Mouse (Mus musculus): Measurements from ENCODE around the gene Cadps. TPM values are rescaled to one million over a fixed set of nuclear protein-coding genes. Genes with fewer than 3 reads are reported as not detected.

Gene Cadps
- polyA plus RNA-seq, 2 experiments = 0.01 TPM; not detected in 1

GRCm38 (mm10) chr14:12821156-12821813 is 1.6 kb downstream of the Cadps start:
- no peak overlapping the region for H3K4me3 ChIP-seq (ENCODE audit: insufficient read depth in 1 of 2, low read depth in 2 of 2, low read length in 2 of 2)
- WGBS (ENCODE audit: insufficient replicate concordance) = 2% methylated on average over 13 of the region's 13 CpGs
- H3K4me1 ChIP-seq (replicated peaks; ENCODE audit: control insufficient read depth in 2 of 2, insufficient read depth in 2 of 2, low read length in 1 of 2) = no peaks in the 10 kb centered on the region
- no peaks in the 10 kb centered on the region for H3K9me3 ChIP-seq (ENCODE audit: control insufficient read depth, low read length)
- ATAC-seq (ENCODE audit: insufficient read depth) (no peak), DNase-seq (ENCODE audit: low read depth in 3 of 3, low spot score in 3 of 3) (no peak)
- H3K4me2 ChIP-seq (ENCODE audit: low read depth) = no peak overlapping the region
- no peak overlapping the region for H3K27ac ChIP-seq
- peaks cover 25% of the 10 kb centered on the region for H3K27me3 ChIP-seq (ENCODE audit: control insufficient read depth, insufficient read depth, low read length)
- H3K36me3 ChIP-seq (replicated peaks; ENCODE audit: control insufficient read depth, insufficient read depth, low read depth) = no peaks in the 10 kb centered on the region
- TF ChIP-seq CTCF (IDR thresholded peaks at IDR 0.05; ENCODE audit: low read depth) (no peak), EP300 (IDR thresholded peaks at IDR 0.05; ENCODE audit: low read depth) (no peak)
- no peak overlapping the region for H3K9ac ChIP-seq (replicated peaks)

GRCm38 (mm10) chr14:12820149-12820548 is 2.7 kb downstream of the Cadps start:
- H3K27me3 ChIP-seq (ENCODE audit: control insufficient read depth, insufficient read depth, low read length) = peaks cover 25% of the 10 kb centered on the region
- no peaks in the 10 kb centered on the region for H3K4me1 ChIP-seq (replicated peaks; ENCODE audit: control insufficient read depth in 2 of 2, insufficient read depth in 2 of 2, low read length in 1 of 2)
- WGBS (ENCODE audit: insufficient replicate concordance) = 29% methylated on average over 1 of the region's 1 CpGs
- H3K9ac ChIP-seq (replicated peaks) = no peak overlapping the region
- DNase-seq (ENCODE audit: low read depth in 3 of 3, low spot score in 3 of 3) (no peak), ATAC-seq (ENCODE audit: insufficient read depth) (no peak)
- no peaks in the 10 kb centered on the region for H3K36me3 ChIP-seq (replicated peaks; ENCODE audit: control insufficient read depth, insufficient read depth, low read depth)
- H3K4me2 ChIP-seq (ENCODE audit: low read depth) = no peak overlapping the region
- H3K9me3 ChIP-seq (ENCODE audit: control insufficient read depth, low read length) = no peaks in the 10 kb centered on the region
- no peak overlapping the region for H3K27ac ChIP-seq
- no peak for TF ChIP-seq EP300 (IDR thresholded peaks at IDR 0.05; ENCODE audit: low read depth)
- no peak overlapping the region for H3K4me3 ChIP-seq (ENCODE audit: insufficient read depth in 1 of 2, low read depth in 2 of 2, low read length in 2 of 2)

GRCm38 (mm10) chr14:12818442-12818841 is 4.4 kb downstream of the Cadps start:
- ATAC-seq (ENCODE audit: insufficient read depth) (no peak), DNase-seq (ENCODE audit: low read depth in 3 of 3, low spot score in 3 of 3) (no peak)
- WGBS (ENCODE audit: insufficient replicate concordance) = 46% methylated on average over 1 of the region's 1 CpGs
- H3K4me2 ChIP-seq (ENCODE audit: low read depth) = no peak overlapping the region
- no peaks in the 10 kb centered on the region for H3K9me3 ChIP-seq (ENCODE audit: control insufficient read depth, low read length)
- no peaks in the 10 kb centered on the region for H3K36me3 ChIP-seq (replicated peaks; ENCODE audit: control insufficient read depth, insufficient read depth, low read depth)
- no peak overlapping the region for H3K9ac ChIP-seq (replicated peaks)
- no peak overlapping the region for H3K27ac ChIP-seq
- peaks cover 22% of the 10 kb centered on the region for H3K27me3 ChIP-seq (ENCODE audit: control insufficient read depth, insufficient read depth, low read length)
- no peak overlapping the region for H3K4me3 ChIP-seq (ENCODE audit: insufficient read depth in 1 of 2, low read depth in 2 of 2, low read length in 2 of 2)
- TF ChIP-seq EP300 (IDR thresholded peaks at IDR 0.05; ENCODE audit: low read depth) (no peak), CTCF (IDR thresholded peaks at IDR 0.05; ENCODE audit: low read depth) (no peak)
- H3K4me1 ChIP-seq (replicated peaks; ENCODE audit: control insufficient read depth in 2 of 2, insufficient read depth in 2 of 2, low read length in 1 of 2) = no peaks in the 10 kb centered on the region

GRCm38 (mm10) chr14:12812072-12812471 is 10.8 kb downstream of the Cadps start:
- TF ChIP-seq CTCF (IDR thresholded peaks at IDR 0.05; ENCODE audit: low read depth) = no peak
- no peak for TF ChIP-seq EP300 (IDR thresholded peaks at IDR 0.05; ENCODE audit: low read depth)
- ATAC-seq (ENCODE audit: insufficient read depth) = no peak
- no peak for DNase-seq (ENCODE audit: low read depth in 3 of 3, low spot score in 3 of 3)
- no peak overlapping the region for H3K9ac ChIP-seq (replicated peaks)
- H3K9me3 ChIP-seq (ENCODE audit: control insufficient read depth, low read length) = no peaks in the 10 kb centered on the region
- no peak overlapping the region for H3K27ac ChIP-seq
- no peak overlapping the region for H3K4me3 ChIP-seq (ENCODE audit: insufficient read depth in 1 of 2, low read depth in 2 of 2, low read length in 2 of 2)
- H3K27me3 ChIP-seq (ENCODE audit: control insufficient read depth, insufficient read depth, low read length) = no peaks in the 10 kb centered on the region
- no peaks in the 10 kb centered on the region for H3K36me3 ChIP-seq (replicated peaks; ENCODE audit: control insufficient read depth, insufficient read depth, low read depth)
- no peaks in the 10 kb centered on the region for H3K4me1 ChIP-seq (replicated peaks; ENCODE audit: control insufficient read depth in 2 of 2, insufficient read depth in 2 of 2, low read length in 1 of 2)
- 69% methylated on average over 3 of the region's 3 CpGs for WGBS (ENCODE audit: insufficient replicate concordance)
- H3K4me2 ChIP-seq (ENCODE audit: low read depth) = no peak overlapping the region

- no peaks in the 10 kb centered on the region for H3K4me1 ChIP-seq (replicated peaks; ENCODE audit: control insufficient read depth in 2 of 2, insufficient read depth in 2 of 2, low read length in 1 of 2)
- TF ChIP-seq EP300 (IDR thresholded peaks at IDR 0.05; ENCODE audit: low read depth) = no peak
- TF ChIP-seq CTCF (IDR thresholded peaks at IDR 0.05; ENCODE audit: low read depth) = no peak
- DNase-seq (ENCODE audit: low read depth in 3 of 3, low spot score in 3 of 3) = no peak
- WGBS (ENCODE audit: insufficient replicate concordance) = 48% methylated on average over 1 of the region's 1 CpGs
- H3K9ac ChIP-seq (replicated peaks) = no peak overlapping the region
- ATAC-seq (ENCODE audit: insufficient read depth) = no peak
- no peak overlapping the region for H3K4me3 ChIP-seq (ENCODE audit: insufficient read depth in 1 of 2, low read depth in 2 of 2, low read length in 2 of 2)
- no peaks in the 10 kb centered on the region for H3K36me3 ChIP-seq (replicated peaks; ENCODE audit: control insufficient read depth, insufficient read depth, low read depth)
- H3K27me3 ChIP-seq (ENCODE audit: control insufficient read depth, insufficient read depth, low read length) = no peaks in the 10 kb centered on the region
- H3K9me3 ChIP-seq (ENCODE audit: control insufficient read depth, low read length) = no peaks in the 10 kb centered on the region
- no peak overlapping the region for H3K4me2 ChIP-seq (ENCODE audit: low read depth)
- no peak overlapping the region for H3K27ac ChIP-seq
Measured at GRCm38 (mm10) chr14:12802995-12803394, 19.9 kb downstream of the Cadps start.

Data from liver, embryonic 14.5 days (tissue).